Mouse (Mus musculus) heart, adult 2 months (tissue): Measurements from ENCODE around the gene Dgkh.

Experiments
- EP300 ChIP-seq: fragments of 200-500 bp; IDR thresholded peaks from 2 replicates; pipeline ENCODE4 v1.6.1; 2011; ENCODE audit warnings: low read depth, low read length, control low read depth; ENCODE audit not compliant: insufficient read depth
- POLR2A ChIP-seq: fragments of 200-500 bp; IDR thresholded peaks from 2 replicates; pipeline ENCODE4 v1.6.1; 2011; ENCODE audit warnings: mild to moderate bottlenecking, low read depth, low read length, control low read depth; ENCODE audit not compliant: insufficient read depth

GRCm38 (mm10) chr14:78710647-78711046 lies 21.9 kb downstream of the Dgkh start:
- no peak for TF ChIP-seq EP300
- TF ChIP-seq POLR2A: no peak
